Mouse (Mus musculus): ENCODE data around the gene Akap9. TPM values are rescaled to one million over a fixed set of nuclear protein-coding genes. Genes with fewer than 3 reads are reported as not detected.
A peak's percentile ranks its signal among the peaks of the same experiment; 100 is the strongest.

Gene Akap9
- polyA plus RNA-seq, 1 experiment, result 11.7 TPM

GRCm38 (mm10) chr5:3926666-3927065 is 1.2 kb upstream of the Akap9 start:
- no peak for TF ChIP-seq POLR2A (IDR thresholded peaks at IDR 0.05; ENCODE audit: low read depth, low read length)
- no peak for TF ChIP-seq CTCF (IDR thresholded peaks at IDR 0.05; ENCODE audit: extremely low read depth, insufficient read length, insufficient replicate concordance, low read depth, low read length)
- Histone ChIP-seq H3K4me1 (ENCODE audit: control insufficient read depth, insufficient read depth, insufficient read length, low read length) (peaks cover 9% of the 10 kb centered on the region; the same call in 1 of the 2 replicates), H3K36me3 (ENCODE audit: control insufficient read depth, insufficient read depth, low read length) (no peaks in the 10 kb centered on the region), H3K27me3 (ENCODE audit: control insufficient read depth, insufficient read depth, low read length) (no peaks in the 10 kb centered on the region), H3K4me3 (ENCODE audit: low read depth, low read length) (no peak overlapping the region), H3K27ac (ENCODE audit: insufficient read depth, low read depth, low read length) (no peak overlapping the region)
- WGBS, result 27% methylated on average over 4 of the region's 4 CpGs

DNA sequence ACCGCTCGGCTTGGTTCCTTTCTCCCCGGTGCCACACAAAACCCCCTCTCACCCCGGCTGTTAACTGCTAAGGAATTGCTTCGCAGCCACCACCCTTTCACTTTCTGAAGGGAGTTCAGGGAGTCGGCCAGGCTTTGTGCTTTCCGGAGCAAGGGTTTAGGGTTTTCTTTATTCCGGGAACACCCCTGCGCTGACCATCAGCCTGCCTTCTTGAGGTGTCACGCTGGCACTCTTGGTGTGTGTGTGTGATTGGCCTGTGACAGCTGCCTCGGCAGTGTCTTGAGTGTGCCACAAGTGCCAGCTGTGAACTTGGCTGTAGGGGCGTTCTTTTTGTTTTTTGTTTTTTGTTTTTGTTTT is 814 bp downstream of the Akap9 start:
- Histone ChIP-seq H3K4me1 (ENCODE audit: control insufficient read depth, insufficient read depth, insufficient read length, low read length) (peaks cover 9% of the 10 kb centered on the region; the same call in 1 of the 2 replicates), H3K36me3 (ENCODE audit: control insufficient read depth, insufficient read depth, low read length) (no peaks in the 10 kb centered on the region), H3K4me3 (ENCODE audit: low read depth, low read length) (peak overlapping the region; percentile 86), H3K27ac (ENCODE audit: insufficient read depth, low read depth, low read length) (peak overlapping the region; percentile 63), H3K27me3 (ENCODE audit: control insufficient read depth, insufficient read depth, low read length) (no peaks in the 10 kb centered on the region)
- no peak for TF ChIP-seq POLR2A (IDR thresholded peaks at IDR 0.05; ENCODE audit: low read depth, low read length)
- TF ChIP-seq CTCF (IDR thresholded peaks at IDR 0.05; ENCODE audit: extremely low read depth, insufficient read length, insufficient replicate concordance, low read depth, low read length), result no peak
- WGBS, result under 1% methylated on average over 12 of the region's 12 CpGs

- H3K27ac ChIP-seq (ENCODE audit: insufficient read depth, low read depth, low read length), result no peak overlapping the region
- no peak overlapping the region for H3K4me3 ChIP-seq (ENCODE audit: low read depth, low read length)
- peaks cover 11% of the 10 kb centered on the region; the same call in 1 of the 2 replicates for H3K4me1 ChIP-seq (ENCODE audit: control insufficient read depth, insufficient read depth, insufficient read length, low read length)
- H3K36me3 ChIP-seq (ENCODE audit: control insufficient read depth, insufficient read depth, low read length), result no peaks in the 10 kb centered on the region
- TF ChIP-seq CTCF (IDR thresholded peaks at IDR 0.05; ENCODE audit: extremely low read depth, insufficient read length, insufficient replicate concordance, low read depth, low read length) (no peak), POLR2A (IDR thresholded peaks at IDR 0.05; ENCODE audit: low read depth, low read length) (no peak)
- H3K27me3 ChIP-seq (ENCODE audit: control insufficient read depth, insufficient read depth, low read length), result no peaks in the 10 kb centered on the region
- WGBS, result 36% methylated on average over 5 of the region's 5 CpGs
These were observed 2.9 kb downstream of the Akap9 start for GRCm38 (mm10) chr5:3930760-3931159.

- Histone ChIP-seq H3K36me3 (ENCODE audit: control insufficient read depth, insufficient read depth, low read length) (no peaks in the 10 kb centered on the region), H3K4me1 (ENCODE audit: control insufficient read depth, insufficient read depth, insufficient read length, low read length) (peaks cover 11% of the 10 kb centered on the region; the same call in 1 of the 2 replicates), H3K27ac (ENCODE audit: insufficient read depth, low read depth, low read length) (no peak overlapping the region), H3K27me3 (ENCODE audit: control insufficient read depth, insufficient read depth, low read length) (no peaks in the 10 kb centered on the region), H3K4me3 (ENCODE audit: low read depth, low read length) (no peak overlapping the region)
- WGBS, result 91% methylated on average over 3 of the region's 3 CpGs
- TF ChIP-seq CTCF (IDR thresholded peaks at IDR 0.05; ENCODE audit: extremely low read depth, insufficient read length, insufficient replicate concordance, low read depth, low read length) (no peak), POLR2A (IDR thresholded peaks at IDR 0.05; ENCODE audit: low read depth, low read length) (no peak)
These were observed 3.8 kb downstream of the Akap9 start for GRCm38 (mm10) chr5:3931636-3932035.

GRCm38 (mm10) chr5:3933551-3933950 is 5.7 kb downstream of the Akap9 start:
- peaks cover 21% of the 10 kb centered on the region for H3K4me1 ChIP-seq (ENCODE audit: control insufficient read depth, insufficient read depth, insufficient read length, low read length)
- no peaks in the 10 kb centered on the region for H3K36me3 ChIP-seq (ENCODE audit: control insufficient read depth, insufficient read depth, low read length)
- no peak overlapping the region for H3K27ac ChIP-seq (ENCODE audit: insufficient read depth, low read depth, low read length)
- H3K27me3 ChIP-seq (ENCODE audit: control insufficient read depth, insufficient read depth, low read length), result no peaks in the 10 kb centered on the region
- WGBS, result 100% methylated on average over 3 of the region's 3 CpGs
- TF ChIP-seq POLR2A (IDR thresholded peaks at IDR 0.05; ENCODE audit: low read depth, low read length), result no peak
- TF ChIP-seq CTCF (IDR thresholded peaks at IDR 0.05; ENCODE audit: extremely low read depth, insufficient read length, insufficient replicate concordance, low read depth, low read length), result no peak
- no peak overlapping the region for H3K4me3 ChIP-seq (ENCODE audit: low read depth, low read length)

DNA sequence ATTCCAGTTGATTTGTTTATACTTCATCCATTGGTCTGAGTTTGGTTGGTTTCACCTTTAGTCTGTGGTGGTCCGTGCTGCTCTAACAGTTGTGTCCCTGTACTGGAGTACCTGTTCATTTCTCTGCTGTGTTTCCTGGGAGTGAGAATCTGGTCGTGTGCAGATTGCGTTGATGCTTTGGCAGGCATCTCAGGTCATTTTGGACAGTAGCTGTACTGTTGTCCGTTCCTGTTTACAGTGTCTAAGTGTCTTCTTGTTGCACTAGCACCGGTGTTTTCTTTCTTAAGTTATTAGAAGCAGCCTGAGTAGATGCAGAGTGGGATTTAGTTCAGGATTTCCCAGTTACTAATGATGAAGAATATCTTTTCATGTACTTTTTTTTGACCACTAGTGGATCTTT is 7.4 kb downstream of the Akap9 start:
- no peak overlapping the region for H3K27ac ChIP-seq (ENCODE audit: insufficient read depth, low read depth, low read length)
- TF ChIP-seq CTCF (IDR thresholded peaks at IDR 0.05; ENCODE audit: extremely low read depth, insufficient read length, insufficient replicate concordance, low read depth, low read length) (no peak), POLR2A (IDR thresholded peaks at IDR 0.05; ENCODE audit: low read depth, low read length) (no peak)

GRCm38 (mm10) chr5:3935778-3936554 is 8.1 kb downstream of the Akap9 start:
- TF ChIP-seq CTCF (IDR thresholded peaks at IDR 0.05; ENCODE audit: extremely low read depth, insufficient read length, insufficient replicate concordance, low read depth, low read length) (no peak), POLR2A (IDR thresholded peaks at IDR 0.05; ENCODE audit: low read depth, low read length) (no peak)
- Histone ChIP-seq H3K4me1 (ENCODE audit: control insufficient read depth, insufficient read depth, insufficient read length, low read length) (peaks cover 25% of the 10 kb centered on the region), H3K27ac (ENCODE audit: insufficient read depth, low read depth, low read length) (no peak overlapping the region), H3K36me3 (ENCODE audit: control insufficient read depth, insufficient read depth, low read length) (peaks cover 3% of the 10 kb centered on the region; the same call in 1 of the 2 replicates), H3K4me3 (ENCODE audit: low read depth, low read length) (no peak overlapping the region), H3K27me3 (ENCODE audit: control insufficient read depth, insufficient read depth, low read length) (no peaks in the 10 kb centered on the region)
- WGBS, result 68% methylated on average over 8 of the region's 8 CpGs

More for the DNA sequence above, 7.4 kb downstream of the Akap9 start:
- WGBS, result 72% methylated on average over 5 of the region's 5 CpGs
- Histone ChIP-seq H3K27me3 (ENCODE audit: control insufficient read depth, insufficient read depth, low read length) (no peaks in the 10 kb centered on the region), H3K4me1 (ENCODE audit: control insufficient read depth, insufficient read depth, insufficient read length, low read length) (peaks cover 24% of the 10 kb centered on the region), H3K36me3 (ENCODE audit: control insufficient read depth, insufficient read depth, low read length) (peaks cover 1% of the 10 kb centered on the region; the same call in 1 of the 2 replicates), H3K4me3 (ENCODE audit: low read depth, low read length) (no peak overlapping the region)
